Mouse (Mus musculus) liver, embryonic 16.5 days (tissue): Measurements from ENCODE around the gene Stx2. TPM values are rescaled to one million over a fixed set of nuclear protein-coding genes. Genes with fewer than 3 reads are reported as not detected.

Experiments
- ATAC-seq: fragments of 200-750 bp; cut with Nextera tagmentation; 2 replicates; pipeline ENCODE4 v1.8.0; 2017; ENCODE audit warnings: low read depth, mild to moderate bottlenecking, moderate number of reproducible peaks, moderate library complexity
- H3K27ac ChIP-seq: fragments of 300-500 bp; sonication (generic); 2 replicates; pipeline ENCODE4 v1.5.1; 2014; ENCODE audit warnings: mild to moderate bottlenecking, low read length
- H3K27me3 ChIP-seq: fragments of 300-500 bp; sonication (generic); 2 replicates; pipeline ENCODE4 v1.6.1; 2014; ENCODE audit warnings: low read depth, low read length, mixed read lengths; ENCODE audit not compliant: control insufficient read depth, insufficient read depth
- H3K36me3 ChIP-seq: fragments of 300-500 bp; sonication (generic); 2 replicates; pipeline ENCODE4 v1.6.1; 2014; ENCODE audit warnings: mild to moderate bottlenecking; ENCODE audit not compliant: control insufficient read depth, insufficient read depth
- H3K4me1 ChIP-seq: fragments of 300-500 bp; sonication (generic); 2 replicates; pipeline ENCODE4 v1.6.1; 2014; ENCODE audit warnings: low read depth, low read length, mixed read lengths; ENCODE audit not compliant: control insufficient read depth
- H3K4me2 ChIP-seq: fragments of 300-500 bp; sonication (generic); 2 replicates; pipeline ENCODE4 v1.6.1; 2014; ENCODE audit warnings: low read depth, low read length, mixed read lengths
- H3K4me3 ChIP-seq: fragments of 300-500 bp; sonication (generic); 2 replicates; pipeline ENCODE4 v1.5.1; 2014; ENCODE audit warnings: low read depth, mild to moderate bottlenecking, low read length
- H3K9ac ChIP-seq: fragments of 300-500 bp; sonication (generic); 2 replicates; pipeline ENCODE4 v1.6.1; 2014; ENCODE audit warnings: low read depth, low read length
- H3K9me3 ChIP-seq: fragments of 300-500 bp; sonication (generic); replicated peaks from 2 replicates; pipeline ENCODE4 v1.6.1; 2016; ENCODE audit warnings: low read length; ENCODE audit not compliant: control insufficient read depth
- WGBS: fragments of 180-500 bp; shearing (Covaris S2); extraction: QIAGEN DNeasy Blood & Tissue Kit; methylation state at CpG from one replicate; pipeline ENCODE4 v1.1.7; 2014; ENCODE audit not compliant: insufficient replicate concordance; 5-methylcytosine and 5-hydroxymethylcytosine counted together
- polyA plus RNA-seq: library from polyadenylated mRNA; unstranded; fragments of >200 nt; fragmentation: Nextera tagmentation; extraction: Ambion mirVana; gene quantifications from 2 replicates; pipeline ENCODE4 v1.2.1, GENCODE M21; 2015

Stx2 gene
- polyA plus RNA-seq: 55.8 and 59.4 TPM in 2 replicates

GRCm38 (mm10) chr5:129008412-129008826 is at the start of gene Stx2:
Stx2 (minus strand) TSS chr5:129008574.
- peak within 1 kb of the TSS; percentile 98 for H3K9ac ChIP-seq
- peaks cover 40% of the 10 kb centered on the region for H3K4me1 ChIP-seq
- peak; percentile 90 for ATAC-seq
- peak within 1 kb of the TSS; percentile 80 for H3K4me2 ChIP-seq
- H3K9me3 ChIP-seq: no peaks in the 10 kb centered on the region
- WGBS: under 1% methylated on average over 37 of the region's 39 CpGs
- H3K36me3 ChIP-seq: peaks cover 14% of the 10 kb centered on the region
- peak within 1 kb of the TSS; percentile 97 for H3K27ac ChIP-seq
- no peaks in the 10 kb centered on the region for H3K27me3 ChIP-seq
- peak within 1 kb of the TSS; percentile 93 for H3K4me3 ChIP-seq

DNA sequence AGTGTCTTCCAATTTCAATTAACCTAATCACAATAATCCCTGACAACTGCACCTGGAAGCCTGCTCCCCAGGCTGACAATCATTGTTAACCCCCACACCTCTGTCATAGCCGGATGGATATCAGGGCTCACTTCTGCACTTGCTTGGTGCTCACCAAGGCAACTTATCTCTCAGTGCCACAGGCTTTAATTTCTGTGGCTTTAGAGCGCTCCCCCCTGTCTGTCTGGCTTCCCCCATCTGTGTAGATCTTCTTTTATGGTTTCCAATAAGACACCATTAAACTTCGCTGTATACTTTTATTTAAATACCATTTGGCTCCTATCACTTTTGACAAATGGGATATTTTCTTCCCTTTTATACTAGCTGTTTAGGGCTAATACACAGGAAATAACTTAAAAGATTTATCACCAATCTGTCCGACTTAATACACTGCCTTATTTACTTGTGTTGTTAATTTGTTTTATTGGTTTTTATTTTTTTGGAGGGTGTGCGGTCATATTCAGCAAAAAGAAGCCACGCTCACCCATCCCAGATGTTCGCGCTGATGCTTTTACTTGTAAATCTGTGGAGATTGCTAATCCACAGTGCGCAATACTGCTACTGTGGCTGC is 46.4 kb upstream of the Stx2 start:
- no peaks in the 10 kb centered on the region for H3K9me3 ChIP-seq
- no peak overlapping the region for H3K27ac ChIP-seq
- H3K36me3 ChIP-seq: no peaks in the 10 kb centered on the region
- WGBS: 58% methylated on average over 9 of the region's 9 CpGs
- H3K4me3 ChIP-seq: no peak overlapping the region
- ATAC-seq: no peak
- no peak overlapping the region for H3K4me2 ChIP-seq
- H3K4me1 ChIP-seq: no peaks in the 10 kb centered on the region
- H3K9ac ChIP-seq: no peak overlapping the region
- no peaks in the 10 kb centered on the region for H3K27me3 ChIP-seq

DNA sequence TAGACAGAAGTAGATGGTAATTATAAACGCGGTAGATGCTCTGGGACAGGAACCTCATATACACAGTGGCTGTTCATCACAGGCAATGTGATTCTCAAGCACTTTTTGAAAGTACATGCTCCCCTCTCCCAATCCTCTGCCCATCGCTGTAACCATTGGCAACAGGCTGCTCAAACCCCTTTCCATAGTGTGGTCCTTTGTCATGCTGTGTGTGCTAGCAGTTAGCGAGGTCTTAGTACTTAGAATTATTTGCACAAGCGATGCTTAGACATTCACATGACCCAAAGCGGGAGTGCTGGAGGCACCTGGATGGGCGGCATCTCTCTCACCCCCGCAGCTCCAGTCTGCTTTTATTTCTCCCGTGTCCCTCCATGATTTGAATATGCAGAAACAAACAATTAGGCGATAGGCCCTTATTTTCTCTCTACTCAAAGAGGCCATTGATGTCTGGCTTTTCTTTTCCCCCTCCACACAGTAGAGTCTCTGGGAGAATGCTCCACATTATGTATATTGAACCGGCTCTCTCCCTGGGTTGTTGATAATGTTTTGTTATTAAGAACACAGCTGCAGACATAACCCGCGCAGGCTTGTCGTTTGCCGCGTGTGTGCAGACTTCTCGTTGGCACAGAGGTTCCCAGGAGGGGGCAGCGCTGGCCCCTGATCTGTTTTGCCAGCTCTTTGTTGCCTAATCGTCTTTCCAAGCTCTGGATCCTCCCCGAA is 44.4 kb upstream of the Stx2 start:
- no peak overlapping the region for H3K4me2 ChIP-seq
- H3K27ac ChIP-seq: no peak overlapping the region
- H3K36me3 ChIP-seq: no peaks in the 10 kb centered on the region
- no peak overlapping the region for H3K9ac ChIP-seq
- H3K9me3 ChIP-seq: no peaks in the 10 kb centered on the region
- WGBS: 40% methylated on average over 20 of the region's 20 CpGs
- no peaks in the 10 kb centered on the region for H3K4me1 ChIP-seq
- H3K27me3 ChIP-seq: no peaks in the 10 kb centered on the region
- no peak overlapping the region for H3K4me3 ChIP-seq
- ATAC-seq: no peak

GRCm38 (mm10) chr5:129051910-129052309 is 43.5 kb upstream of the Stx2 start:
- H3K27me3 ChIP-seq: no peaks in the 10 kb centered on the region
- ATAC-seq: no peak
- WGBS: 54% methylated on average over 3 of the region's 3 CpGs

GRCm38 (mm10) chr5:129049372-129049771 is 41.0 kb upstream of the Stx2 start:
- 68% methylated on average over 9 of the region's 9 CpGs for WGBS
- H3K4me2 ChIP-seq: no peak overlapping the region
- no peak overlapping the region for H3K4me3 ChIP-seq
- no peak for ATAC-seq
- H3K27me3 ChIP-seq: no peaks in the 10 kb centered on the region
- no peaks in the 10 kb centered on the region for H3K4me1 ChIP-seq
- H3K9me3 ChIP-seq: no peaks in the 10 kb centered on the region
- no peaks in the 10 kb centered on the region for H3K36me3 ChIP-seq
- H3K9ac ChIP-seq: no peak overlapping the region
- no peak overlapping the region for H3K27ac ChIP-seq

More at GRCm38 (mm10) chr5:129051910-129052309, 43.5 kb upstream of the Stx2 start:
- H3K9me3 ChIP-seq: no peaks in the 10 kb centered on the region
- H3K9ac ChIP-seq: no peak overlapping the region
- no peak overlapping the region for H3K4me2 ChIP-seq
- H3K27ac ChIP-seq: no peak overlapping the region
- no peaks in the 10 kb centered on the region for H3K36me3 ChIP-seq
- no peak overlapping the region for H3K4me3 ChIP-seq
- no peaks in the 10 kb centered on the region for H3K4me1 ChIP-seq

DNA sequence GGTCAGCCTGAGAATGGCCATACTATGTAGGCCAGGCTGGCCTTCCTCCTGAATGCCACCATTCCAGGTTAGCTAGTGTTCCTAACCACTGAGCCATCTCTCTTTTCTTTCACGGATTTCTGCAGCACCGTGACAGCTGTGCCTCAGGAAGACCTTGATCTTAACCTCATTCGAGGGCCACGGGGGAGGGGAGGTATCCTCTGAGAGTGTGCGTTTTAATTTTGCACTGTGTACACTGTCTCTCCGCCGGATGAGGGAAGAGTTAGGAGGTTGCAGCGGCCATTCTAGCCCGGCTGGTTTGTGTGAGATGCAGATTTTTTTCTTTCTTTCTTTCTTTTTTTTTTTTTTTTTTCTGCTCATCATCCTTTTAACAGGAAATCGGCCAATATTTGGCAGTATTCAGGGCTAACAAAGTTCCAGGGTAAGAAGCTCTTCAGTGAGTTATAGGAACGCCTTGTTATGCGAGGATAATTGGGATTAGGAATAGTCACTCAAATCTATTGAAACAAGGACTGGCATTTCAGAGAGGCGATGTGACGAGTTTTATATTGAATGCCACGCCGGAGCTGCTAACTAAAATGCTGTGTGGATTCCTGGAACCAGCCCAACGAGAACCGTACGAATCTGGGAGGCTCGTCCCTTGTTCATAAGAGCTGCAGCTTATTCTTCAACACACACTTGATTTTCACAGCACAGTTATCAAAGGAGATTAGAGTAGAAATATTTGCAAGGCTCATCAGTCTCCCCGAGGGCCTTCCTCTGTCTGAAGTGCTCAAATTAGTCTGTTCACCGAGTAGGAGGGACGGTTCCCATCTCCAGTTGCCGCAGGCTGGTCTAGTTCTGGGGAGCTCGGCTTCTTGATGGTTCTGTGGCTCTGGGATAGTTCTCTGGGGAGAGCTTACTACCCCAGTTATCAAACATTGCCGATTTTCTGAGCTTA is 37.5 kb upstream of the Stx2 start:
- no peaks in the 10 kb centered on the region for H3K4me1 ChIP-seq
- no peaks in the 10 kb centered on the region for H3K9me3 ChIP-seq
- H3K27me3 ChIP-seq: no peaks in the 10 kb centered on the region
- no peak overlapping the region for H3K27ac ChIP-seq
- ATAC-seq: no peak
- H3K36me3 ChIP-seq: no peaks in the 10 kb centered on the region
- H3K4me3 ChIP-seq: no peak overlapping the region
- H3K4me2 ChIP-seq: no peak overlapping the region
- 59% methylated on average over 26 of the region's 26 CpGs for WGBS
- no peak overlapping the region for H3K9ac ChIP-seq

GRCm38 (mm10) chr5:129037739-129038138 is 29.4 kb upstream of the Stx2 start:
- Histone ChIP-seq H3K4me2 (no peak overlapping the region), H3K4me3 (no peak overlapping the region), H3K36me3 (no peaks in the 10 kb centered on the region), H3K9ac (no peak overlapping the region), H3K4me1 (no peaks in the 10 kb centered on the region), H3K27me3 (no peaks in the 10 kb centered on the region), H3K27ac (no peak overlapping the region), H3K9me3 (no peaks in the 10 kb centered on the region)
- ATAC-seq: no peak
- WGBS: 73% methylated on average over 7 of the region's 7 CpGs

GRCm38 (mm10) chr5:129036678-129037077 is 28.3 kb upstream of the Stx2 start:
- WGBS: 74% methylated on average over 5 of the region's 5 CpGs
- Histone ChIP-seq H3K4me2 (no peak overlapping the region), H3K9ac (no peak overlapping the region), H3K27ac (no peak overlapping the region), H3K4me1 (no peaks in the 10 kb centered on the region), H3K27me3 (no peaks in the 10 kb centered on the region), H3K4me3 (no peak overlapping the region), H3K9me3 (no peaks in the 10 kb centered on the region), H3K36me3 (no peaks in the 10 kb centered on the region)
- no peak for ATAC-seq
